Mouse (Mus musculus): Measurements from ENCODE around the gene Gm17535.
"Not testable (repeated sequence)": the region's sequence is repeated elsewhere in the genome, so short reads cannot be mapped to it uniquely, and the experiment has no call there.

Gm17535 gene

GRCm38 (mm10) chr9:3034299-3034698, at the start of gene Gm17535:
Gene Gm17535 (plus strand): TSS chr9:3034599.
- DNase-seq = not testable (repeated sequence)

DNA sequence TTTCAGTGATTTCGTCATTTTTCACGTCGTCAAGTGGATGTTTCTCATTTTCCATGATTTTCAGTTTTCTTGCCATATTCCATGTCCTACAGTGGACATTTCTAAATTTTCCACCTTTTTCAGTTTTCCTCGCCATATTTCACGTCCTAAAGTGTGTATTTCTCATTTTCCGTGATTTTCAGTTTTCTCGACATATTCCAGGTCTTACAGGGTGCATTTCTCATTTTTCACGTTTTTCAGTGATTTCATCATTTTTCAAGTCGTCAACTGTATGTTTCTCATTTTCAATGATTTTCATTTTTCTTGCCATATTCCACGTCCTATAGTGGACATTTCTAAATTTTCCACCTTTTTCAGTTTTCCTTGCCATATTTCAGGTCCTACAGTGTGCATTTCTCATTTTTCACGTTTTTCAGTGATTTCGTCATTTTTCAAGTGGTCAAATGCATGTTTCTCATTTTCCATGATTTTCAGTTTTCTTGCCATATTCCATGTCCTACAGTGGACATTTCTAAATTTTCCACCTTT, 33.9 kb upstream of the Gm17535 start, which contains the start of gene Gm10722:
Gene Gm10722 (plus strand): TSS at position 478 of the 528 bp plus-strand sequence.
- DNase-seq = peak; percentile 43 to 56

- peak; percentile 56 to 64 for DNase-seq
These were observed 33.4 kb upstream of the Gm17535 start for GRCm38 (mm10) chr9:3001006-3001405.

DNA sequence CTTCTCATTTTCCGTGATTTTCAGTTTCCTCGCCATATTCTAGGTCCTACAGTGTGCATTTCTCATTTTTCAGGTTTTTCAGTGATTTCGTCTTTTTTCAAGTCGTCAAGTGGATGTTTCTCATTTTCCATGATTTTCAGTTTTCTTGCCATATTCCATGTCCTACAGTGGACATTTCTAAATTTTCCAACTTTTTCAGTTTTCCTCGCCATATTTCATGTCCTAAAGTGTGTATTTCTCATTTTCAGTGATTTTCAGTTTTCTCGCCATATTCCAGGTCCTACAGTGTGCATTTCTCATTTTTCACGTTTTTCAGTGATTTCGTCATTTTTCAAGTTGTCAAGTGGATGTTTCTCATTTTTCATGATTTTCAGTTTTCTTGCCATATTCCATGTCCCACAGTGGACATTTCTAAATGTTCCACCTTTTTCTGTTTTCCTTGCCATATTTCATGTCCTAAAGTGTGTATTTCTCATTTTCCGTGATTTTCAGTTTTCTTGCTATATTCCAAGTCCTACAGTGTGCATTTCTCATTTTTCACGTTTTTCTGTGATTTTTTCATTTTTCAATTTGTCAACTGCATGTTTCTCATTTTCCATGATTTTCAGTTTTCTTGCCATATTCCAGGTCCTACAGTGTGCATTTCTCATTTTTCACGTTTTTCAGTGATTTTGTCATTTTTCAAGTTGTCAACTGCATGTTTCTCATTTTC, 32.3 kb upstream of the Gm17535 start:
- peak; percentile 100 for DNase-seq

DNA sequence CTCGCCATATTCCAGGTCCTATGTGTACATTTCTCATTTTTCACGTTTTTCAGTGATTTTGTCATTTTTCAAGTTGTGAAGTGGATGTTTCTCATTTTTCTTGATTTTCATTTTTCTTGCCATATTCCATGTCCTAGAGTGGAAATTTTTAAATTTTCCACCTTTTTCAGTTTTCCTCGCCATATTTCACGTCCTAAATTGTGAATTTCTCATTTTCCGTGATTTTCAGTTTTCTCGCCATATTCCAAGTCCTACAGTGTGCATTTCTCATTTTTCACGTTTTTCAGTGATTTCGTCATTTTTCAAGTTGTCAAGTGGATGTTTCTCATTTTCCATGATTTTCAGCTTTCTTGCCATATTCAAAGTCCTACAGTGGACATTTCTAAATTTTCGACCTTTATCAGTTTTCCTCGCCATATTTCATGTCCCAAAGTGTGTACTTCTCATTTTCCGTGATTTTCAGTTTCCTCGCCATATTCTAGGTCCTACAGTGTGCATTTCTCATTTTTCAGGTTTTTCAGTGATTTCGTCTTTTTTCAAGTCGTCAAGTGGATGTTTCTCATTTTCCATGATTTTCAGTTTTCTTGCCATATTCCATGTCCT, 31.5 kb upstream of the Gm17535 start, which contains the start of gene Gm11168:
Gene Gm11168 (plus strand): TSS at position 553 of the 603 bp plus-strand sequence.
- not testable (repeated sequence) for DNase-seq

- DNase-seq = not testable (repeated sequence)
These were observed 28.2 kb upstream of the Gm17535 start for GRCm38 (mm10) chr9:3006179-3006578.

DNA sequence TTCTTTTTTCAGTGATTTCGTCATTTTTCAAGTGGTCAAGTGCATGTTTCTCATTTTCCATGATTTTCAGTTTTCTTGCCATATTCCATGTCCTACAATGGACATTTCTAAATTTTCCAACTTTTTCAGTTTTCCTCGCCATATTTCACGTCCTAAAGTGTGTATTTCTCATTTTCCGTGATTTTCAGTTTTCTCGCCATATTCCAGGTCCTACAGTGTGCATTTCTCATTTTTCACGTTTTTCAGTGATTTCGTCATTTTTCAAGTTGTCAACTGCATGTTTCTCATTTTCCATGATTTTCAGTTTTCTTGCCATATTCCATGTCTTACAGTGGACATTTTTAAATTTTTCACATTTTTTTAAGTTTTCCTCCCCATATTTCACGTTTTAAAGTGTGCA, 27.8 kb upstream of the Gm17535 start:
- DNase-seq = peak; percentile 96 to 98

GRCm38 (mm10) chr9:3007272-3007671, 27.1 kb upstream of the Gm17535 start:
- not testable (repeated sequence) for DNase-seq

DNA sequence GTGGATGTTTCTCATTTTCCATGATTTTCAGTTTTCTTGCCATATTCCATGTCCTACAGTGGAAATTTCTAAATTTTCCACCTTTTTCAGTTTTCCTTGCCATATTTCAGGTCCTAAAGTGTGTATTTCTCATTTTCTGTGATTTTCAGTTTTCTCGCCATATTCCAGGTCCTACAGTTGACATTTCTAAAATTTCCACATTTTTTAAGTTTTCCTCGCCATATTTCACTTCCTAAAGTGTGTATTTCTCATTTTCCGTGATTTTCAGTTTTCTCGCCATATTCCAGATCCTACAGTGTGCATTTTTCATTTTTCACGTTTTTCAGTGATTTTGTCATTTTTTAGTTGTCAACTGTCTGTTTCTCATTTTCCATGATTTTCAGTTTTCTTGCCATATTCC, 25.1 kb upstream of the Gm17535 start:
- DNase-seq = not testable (repeated sequence)

GRCm38 (mm10) chr9:3012054-3012621, 22.3 kb upstream of the Gm17535 start:
- not testable (repeated sequence) for DNase-seq

GRCm38 (mm10) chr9:3012733-3013279, 21.6 kb upstream of the Gm17535 start, which contains the start of gene Gm10721:
Gene Gm10721 (plus strand): TSS chr9:3013140.
- DNase-seq = not testable (repeated sequence)

- DNase-seq = not testable (repeated sequence)
These were observed 19.0 kb upstream of the Gm17535 start, which contains the start of gene Gm10720 for GRCm38 (mm10) chr9:3015354-3015753. Gene Gm10720 (plus strand): TSS chr9:3015654.

DNA sequence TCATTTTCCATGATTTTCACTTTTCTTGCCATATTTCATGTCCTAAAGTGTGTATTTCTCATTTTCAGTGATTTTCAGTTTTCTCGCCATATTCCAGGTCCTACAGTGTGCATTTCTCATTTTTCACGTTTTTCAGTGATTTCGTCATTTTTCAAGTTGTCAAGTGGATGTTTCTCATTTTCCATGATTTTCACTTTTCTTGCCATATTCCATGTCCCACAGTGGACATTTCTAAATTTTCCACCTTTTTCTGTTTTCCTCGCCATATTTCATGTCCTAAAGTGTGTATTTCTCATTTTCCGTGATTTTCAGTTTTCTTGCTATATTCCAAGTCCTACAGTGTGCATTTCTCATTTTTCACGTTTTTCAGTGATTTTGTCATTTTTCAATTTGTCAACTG, 18.5 kb upstream of the Gm17535 start:
- DNase-seq = peak; percentile 25 to 34

GRCm38 (mm10) chr9:3017108-3017507, 17.3 kb upstream of the Gm17535 start, which contains the start of gene Gm10719:
Gene Gm10719 (plus strand): TSS chr9:3017408.
- DNase-seq = not testable (repeated sequence)

GRCm38 (mm10) chr9:3018944-3019343, 15.5 kb upstream of the Gm17535 start:
- DNase-seq = peak; percentile 74 to 76

- peak; percentile 76 to 78 for DNase-seq
These were observed 14.3 kb upstream of the Gm17535 start for GRCm38 (mm10) chr9:3019835-3020727.

DNA sequence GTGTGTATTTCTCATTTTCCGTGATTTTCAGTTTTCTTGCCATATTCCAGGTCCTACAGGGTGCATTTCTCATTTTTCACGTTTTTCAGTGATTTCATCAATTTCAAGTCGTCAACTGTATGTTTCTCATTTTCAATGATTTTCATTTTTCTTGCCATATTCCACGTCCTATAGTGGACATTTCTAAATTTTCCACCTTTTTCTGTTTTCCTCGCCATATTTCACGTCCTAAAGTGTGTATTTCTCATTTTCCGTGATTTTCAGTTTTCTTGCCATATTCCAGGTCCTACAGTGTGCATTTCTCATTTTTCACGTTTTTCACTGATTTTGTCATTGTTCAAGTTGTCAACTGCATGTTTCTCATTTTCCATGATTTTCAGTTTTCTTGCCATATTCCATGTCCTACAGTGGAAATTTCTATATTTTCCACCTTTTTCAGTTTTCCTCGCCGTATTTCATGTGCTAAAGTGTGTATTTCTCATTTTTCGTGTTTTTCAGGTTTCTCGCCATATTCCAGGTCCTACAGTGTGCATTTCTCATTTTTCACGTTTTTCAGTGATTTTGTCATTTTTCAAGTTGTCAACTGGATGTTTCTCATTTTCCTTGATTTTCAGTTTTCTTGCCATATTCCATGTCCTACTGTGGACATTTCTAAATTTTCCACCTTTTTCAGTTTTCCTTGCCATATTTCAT, 11.9 kb upstream of the Gm17535 start:
- peak; percentile 84 to 85 for DNase-seq

GRCm38 (mm10) chr9:3023312-3023984, 11.0 kb upstream of the Gm17535 start, which contains the start of gene Gm10718:
Gene Gm10718 (plus strand): TSS chr9:3023547.
- peak; percentile 70 to 73 for DNase-seq

GRCm38 (mm10) chr9:3023985-3024648, 10.3 kb upstream of the Gm17535 start:
- peak; percentile 98 to 100 for DNase-seq
